Comparison of ENCODE assay signal across 8 mouse cellular contexts in the genomic region with DNA sequence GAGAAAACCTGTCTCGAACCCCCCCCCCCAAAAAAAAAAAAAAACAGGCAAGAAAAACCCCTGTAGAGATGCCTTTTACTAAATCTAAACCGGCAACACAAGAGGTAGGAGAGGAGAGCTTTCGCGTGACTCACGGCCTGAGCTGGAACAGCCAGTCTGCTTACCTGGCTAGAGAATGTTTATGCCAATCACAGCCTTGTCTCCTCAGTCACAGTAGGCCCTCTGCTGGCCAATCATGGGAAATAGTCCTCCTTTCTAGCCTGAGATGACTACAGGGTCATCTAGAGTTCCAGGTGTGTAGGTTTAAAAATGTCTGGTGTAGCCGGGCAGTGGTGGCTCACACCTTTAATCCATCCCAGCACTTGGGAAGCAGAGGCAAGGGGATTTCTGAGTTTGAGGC. TPM values are rescaled to one million over a fixed set of nuclear protein-coding genes. Genes with fewer than 3 reads are reported as not detected.
A peak's percentile ranks its signal among the peaks of the same experiment; 100 is the strongest.
DNase-seq lines count a peak whose midpoint lies in the region; ATAC-seq lines count a peak whose summit lies in the region.

No protein-coding gene starts in this region.

- DNase-seq in heart, adult 18-20 months, result peak; percentile 74 to 79
- peak; percentile 71 to 74 for DNase-seq in B cell, adult 2 months
- peak; percentile 61 for DNase-seq in adrenal gland, adult 2 months
- peak; percentile 56 for DNase-seq in embryo, embryonic 9.5 days (ENCODE audit: extremely low spot score)
- peak; percentile 77 for DNase-seq in kidney, postnatal 14 days

- H3K9ac ChIP-seq in heart, embryonic 11.5 days (ENCODE audit: low read depth, low read length), result no peak overlapping the region
- no peak overlapping the region for H3K9ac ChIP-seq in midbrain, embryonic 15.5 days

- no peaks in the 10 kb centered on the region for H3K9me3 ChIP-seq in heart, embryonic 11.5 days (replicated peaks; ENCODE audit: control insufficient read depth, low read length)
- H3K9me3 ChIP-seq in midbrain, embryonic 15.5 days, result no peaks in the 10 kb centered on the region

- no peaks in the 10 kb centered on the region for H3K36me3 ChIP-seq in heart, embryonic 11.5 days (ENCODE audit: control insufficient read depth, insufficient read depth, low read length)
- H3K36me3 ChIP-seq in midbrain, embryonic 15.5 days (replicated peaks), result no peaks in the 10 kb centered on the region

- H3K4me2 ChIP-seq in heart, embryonic 11.5 days, result no peak overlapping the region
- H3K4me2 ChIP-seq in midbrain, embryonic 15.5 days, result no peak overlapping the region

- H3K4me1 ChIP-seq in heart, embryonic 11.5 days (ENCODE audit: control insufficient read depth, insufficient read depth, low read length), result peaks cover 23% of the 10 kb centered on the region
- peaks cover 31% of the 10 kb centered on the region for H3K4me1 ChIP-seq in midbrain, embryonic 15.5 days

- no peak overlapping the region for H3K4me3 ChIP-seq in heart, embryonic 11.5 days (ENCODE audit: low read depth, low read length)
- no peak overlapping the region for H3K4me3 ChIP-seq in midbrain, embryonic 15.5 days

- H3K27me3 ChIP-seq in heart, embryonic 11.5 days (ENCODE audit: control insufficient read depth, insufficient read depth, low read length), result no peaks in the 10 kb centered on the region; the same call in 1 of the 2 replicates
- no peaks in the 10 kb centered on the region for H3K27me3 ChIP-seq in midbrain, embryonic 15.5 days (replicated peaks)

- 30% methylated on average over 6 of the region's 6 CpGs for WGBS in heart, embryonic 11.5 days (ENCODE audit: insufficient replicate concordance)
- 36% methylated on average over 6 of the region's 6 CpGs for WGBS in midbrain, embryonic 15.5 days

- ATAC-seq in heart, embryonic 11.5 days (replicated peaks; ENCODE audit: insufficient number of reproducible peaks, low FRiP score, low TSS enrichment), result no peak
- peak; percentile 71 for ATAC-seq in neutrophil, adult 5-6 weeks (ENCODE audit: extremely low read depth, insufficient number of reproducible peaks, low FRiP score, poor library complexity, severe bottlenecking)
- ATAC-seq in midbrain, embryonic 15.5 days (replicated peaks), result no peak

- no peak overlapping the region for H3K27ac ChIP-seq in heart, embryonic 11.5 days (ENCODE audit: low read depth, low read length)
- H3K27ac ChIP-seq in midbrain, embryonic 15.5 days, result no peak overlapping the region

RNA-seq across cellular contexts. Expression of a gene that starts 2.1 kb away (rescaled TPM):
- 10 to 100 TPM; 16.4 to 17.2 TPM for total RNA-seq in heart, adult 18-20 months (2021)
- 19.7 and 22.0 TPM in 2 replicates for polyA plus RNA-seq in heart, embryonic 11.5 days (2014; fragmentation: Nextera tagmentation; extraction: Ambion mirVana)
- total RNA-seq in adrenal gland, adult 2 months (2021), result 10 to 100 TPM; 40.8 to 51.3 TPM
- 86.0 and 99.0 TPM in 2 replicates for polyA plus RNA-seq in adrenal gland, adult 2 months (2012; rRNA removed)
- 17.6 and 21.4 TPM in 2 replicates for total RNA-seq in neutrophil, adult 5-6 weeks (2017)
- polyA plus RNA-seq in midbrain, embryonic 15.5 days (2015; fragmentation: Nextera tagmentation; extraction: Ambion mirVana), result 21.9 and 22.9 TPM in 2 replicates

RNA-seq across cellular contexts. Expression of a gene that starts 9.2 kb away (rescaled TPM):
- not detected for total RNA-seq in heart, adult 18-20 months (2021)
- not detected in 2 replicates for polyA plus RNA-seq in heart, embryonic 11.5 days (2014; fragmentation: Nextera tagmentation; extraction: Ambion mirVana)
- total RNA-seq in adrenal gland, adult 2 months (2021), result not detected
- polyA plus RNA-seq in adrenal gland, adult 2 months (2012; rRNA removed), result 0.60 and 2.4 TPM in 2 replicates
- not detected in 2 replicates for total RNA-seq in neutrophil, adult 5-6 weeks (2017)
- polyA plus RNA-seq in midbrain, embryonic 15.5 days (2015; fragmentation: Nextera tagmentation; extraction: Ambion mirVana), result 0.38 and 0.66 TPM in 2 replicates

RNA-seq across cellular contexts. Expression of a gene that starts 17.3 kb away (rescaled TPM):
- total RNA-seq in heart, adult 18-20 months (2021), result 100 to 1,000 TPM in 1 of 2 experiments, 10 to 100 TPM in 1; 88.2 to 103 TPM
- 52.7 and 58.0 TPM in 2 replicates for polyA plus RNA-seq in heart, embryonic 11.5 days (2014; fragmentation: Nextera tagmentation; extraction: Ambion mirVana)
- 10 to 100 TPM; 51.8 to 76.0 TPM for total RNA-seq in adrenal gland, adult 2 months (2021)
- polyA plus RNA-seq in adrenal gland, adult 2 months (2012; rRNA removed), result 120 and 150 TPM in 2 replicates
- total RNA-seq in neutrophil, adult 5-6 weeks (2017), result 0.37 and 0.58 TPM in 2 replicates
- polyA plus RNA-seq in midbrain, embryonic 15.5 days (2015; fragmentation: Nextera tagmentation; extraction: Ambion mirVana), result 45.3 and 52.6 TPM in 2 replicates

RNA-seq across cellular contexts. Expression of a gene that starts 22.3 kb away (rescaled TPM):
- total RNA-seq in heart, adult 18-20 months (2021), result under 1 TPM in 1 of 2 experiments, not detected in 1; 0.17 TPM
- 0.39 and 0.65 TPM in 2 replicates for polyA plus RNA-seq in heart, embryonic 11.5 days (2014; fragmentation: Nextera tagmentation; extraction: Ambion mirVana)
- 1 to 10 TPM; 2.0 to 2.4 TPM for total RNA-seq in adrenal gland, adult 2 months (2021)
- 2.1 and 5.3 TPM in 2 replicates for polyA plus RNA-seq in adrenal gland, adult 2 months (2012; rRNA removed)
- 0.25 TPM in 1 of 2 replicates, not detected in the other for total RNA-seq in neutrophil, adult 5-6 weeks (2017)
- polyA plus RNA-seq in midbrain, embryonic 15.5 days (2015; fragmentation: Nextera tagmentation; extraction: Ambion mirVana), result 240 and 255 TPM in 2 replicates

RNA-seq across cellular contexts. Expression of a gene that starts 28.5 kb away (rescaled TPM):
- 10 to 100 TPM; 24.0 to 24.3 TPM for total RNA-seq in heart, adult 18-20 months (2021)
- 36.7 and 39.0 TPM in 2 replicates for polyA plus RNA-seq in heart, embryonic 11.5 days (2014; fragmentation: Nextera tagmentation; extraction: Ambion mirVana)
- 10 to 100 TPM; 37.7 to 41.6 TPM for total RNA-seq in adrenal gland, adult 2 months (2021)
- 40.7 and 43.1 TPM in 2 replicates for polyA plus RNA-seq in adrenal gland, adult 2 months (2012; rRNA removed)
- 17.1 and 23.3 TPM in 2 replicates for total RNA-seq in neutrophil, adult 5-6 weeks (2017)
- polyA plus RNA-seq in midbrain, embryonic 15.5 days (2015; fragmentation: Nextera tagmentation; extraction: Ambion mirVana), result 36.2 and 39.2 TPM in 2 replicates

Comparison
In these comparisons a context has a peak if more than half of its experiments do, and no peak if none do; other contexts are left out.
1. RNA of a gene that starts 17.3 kb away (total RNA-seq): 88.2 to 103 TPM in heart, adult 18-20 months and 51.8 to 76.0 TPM in adrenal gland, adult 2 months; 0.37 to 0.58 TPM in neutrophil, adult 5-6 weeks; every median in the first group is over 10 times any median in the second.
2. Peak in every context shown above with its lines, with median percentiles within 50 percentile points of each other: DNase-seq.